Mouse (Mus musculus) thymus, postnatal 10 days (tissue): ENCODE data around the gene Gm10447.

Experiments
- DNase-seq, 2 experiments: peaks; one replicate each; pipeline ENCODE4 v3.0.0; 2021; ENCODE audit warnings: low spot score in 2 of 2

Gm10447 gene

GRCm38 (mm10) chr11:53478383-53479170, 21.7 kb upstream of the Gm10447 start:
- no peak for DNase-seq

GRCm38 (mm10) chr11:53477833-53478232, 20.9 kb upstream of the Gm10447 start:
- no peak for DNase-seq

GRCm38 (mm10) chr11:53475620-53476019, 18.7 kb upstream of the Gm10447 start:
- no peak for DNase-seq

GRCm38 (mm10) chr11:53472709-53473108, 15.8 kb upstream of the Gm10447 start:
- DNase-seq: no peak

GRCm38 (mm10) chr11:53469968-53470695, 13.2 kb upstream of the Gm10447 start, which contains the start of gene Gm9837:
Gene Gm9837 (minus strand): TSS chr11:53470479.
- peak; percentile 66 to 88 for DNase-seq

GRCm38 (mm10) chr11:53469294-53469967, 12.5 kb upstream of the Gm10447 start:
- peak in 1 of 2 experiments; percentile 12 for DNase-seq

GRCm38 (mm10) chr11:53466231-53466971, 9.5 kb upstream of the Gm10447 start:
- peak in 1 of 2 experiments; percentile 64 for DNase-seq

GRCm38 (mm10) chr11:53463551-53464424, 6.9 kb upstream of the Gm10447 start:
- no peak for DNase-seq

GRCm38 (mm10) chr11:53461727-53462126, 4.8 kb upstream of the Gm10447 start:
- no peak for DNase-seq

GRCm38 (mm10) chr11:53460192-53460591, 3.3 kb upstream of the Gm10447 start:
- no peak for DNase-seq

GRCm38 (mm10) chr11:53458996-53459395, 2.1 kb upstream of the Gm10447 start:
- DNase-seq: no peak

- no peak for DNase-seq
Measured at GRCm38 (mm10) chr11:53457372-53457954, 553 bp upstream of the Gm10447 start.

- no peak for DNase-seq
Measured at GRCm38 (mm10) chr11:53453031-53453430, 3.9 kb downstream of the Gm10447 start.

- no peak for DNase-seq
Measured at GRCm38 (mm10) chr11:53452396-53452795, 4.5 kb downstream of the Gm10447 start.

GRCm38 (mm10) chr11:53451361-53451760, 5.5 kb downstream of the Gm10447 start:
- no peak for DNase-seq

GRCm38 (mm10) chr11:53450070-53450705, 6.7 kb downstream of the Gm10447 start:
- peak in 1 of 2 experiments; percentile 33 for DNase-seq

- no peak for DNase-seq
Measured at GRCm38 (mm10) chr11:53448529-53448928, 8.4 kb downstream of the Gm10447 start.

GRCm38 (mm10) chr11:53447996-53448395, 8.9 kb downstream of the Gm10447 start:
- no peak for DNase-seq

GRCm38 (mm10) chr11:53446183-53446582, 10.7 kb downstream of the Gm10447 start:
- no peak for DNase-seq

- DNase-seq: no peak
Measured at GRCm38 (mm10) chr11:53445562-53445961, 11.3 kb downstream of the Gm10447 start.
